Mouse (Mus musculus) stomach, adult 2 months (tissue): ENCODE measurements around the gene Mapk8ip1. TPM values are rescaled to one million over a fixed set of nuclear protein-coding genes. Genes with fewer than 3 reads are reported as not detected.

ENCODE experiments used
- polyA plus RNA-seq: library from polyadenylated mRNA; depleted of rRNA; stranded (reverse); fragments of >200 nt; gene quantifications from 2 replicates; pipeline ENCODE4 v1.2.3, GENCODE M21; 2012; rRNA removed

The Mapk8ip1 gene
- polyA plus RNA-seq, result 9.8 and 13.1 TPM in 2 replicates

DNA sequence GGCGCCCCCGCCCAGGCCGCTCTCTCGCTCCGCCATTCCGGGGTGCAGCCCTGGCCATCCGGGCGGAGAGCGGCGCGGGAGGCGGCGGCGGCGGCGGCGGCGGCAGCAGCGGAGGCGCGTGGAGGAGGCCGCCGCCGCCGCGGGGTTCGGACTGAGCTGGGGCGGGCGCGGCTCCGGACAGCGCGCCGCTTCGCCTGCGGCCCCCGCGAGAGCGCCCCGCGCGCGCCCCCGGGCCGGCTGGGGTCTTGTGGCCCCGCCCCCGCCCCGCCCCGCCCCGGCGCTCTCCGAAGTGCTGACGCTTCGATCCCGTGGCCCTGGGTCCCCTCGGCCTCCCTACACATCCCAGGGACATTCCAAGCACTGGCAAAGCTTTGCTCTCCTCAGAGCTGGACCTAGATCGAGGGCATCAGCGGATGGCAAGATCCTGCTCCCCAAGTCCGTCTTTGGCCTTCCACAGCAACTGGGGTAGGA lies at the start of gene Mapk8ip1:
TSS of gene Mapk8ip1 (minus strand) at position 173 of the 471 bp plus-strand sequence.

DNA sequence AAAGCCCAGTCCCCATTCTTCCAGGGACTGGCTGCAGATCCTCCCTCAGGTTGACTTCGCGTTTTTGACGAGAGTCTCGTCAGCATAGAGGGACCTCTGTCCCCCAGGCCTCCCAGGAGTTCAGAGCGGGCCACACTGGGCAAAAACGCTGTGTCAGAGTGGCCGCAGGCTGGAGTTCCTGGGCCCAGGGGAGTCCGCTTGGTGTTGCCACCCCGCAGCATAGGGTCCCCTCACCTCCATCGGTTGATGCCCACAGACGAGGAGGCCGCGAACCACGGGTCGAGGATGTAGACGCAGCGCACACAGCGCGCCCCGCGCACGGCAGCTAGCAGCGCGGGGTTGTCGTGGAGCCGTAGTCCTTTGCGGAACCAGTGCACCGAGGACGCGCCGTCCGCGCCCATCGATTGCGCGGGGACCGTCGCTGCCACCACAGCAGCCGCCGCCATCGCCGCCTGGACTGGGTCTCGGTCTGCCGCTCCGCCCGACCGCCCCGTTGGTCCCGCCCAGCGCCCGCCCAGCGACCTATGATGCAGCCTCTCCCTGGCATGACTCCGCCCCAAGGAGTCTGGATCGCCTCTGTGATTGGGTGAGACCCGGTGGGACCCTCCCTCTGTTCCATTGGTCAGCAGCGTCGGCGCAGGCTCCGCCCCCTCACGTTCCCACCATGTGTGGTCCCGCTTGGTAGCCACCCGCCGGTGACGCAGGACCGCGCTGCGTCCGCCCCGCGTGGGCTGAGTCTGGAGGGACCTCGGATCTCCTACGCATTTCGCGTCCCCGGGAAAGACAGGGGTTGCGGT lies 32.7 kb upstream of the Mapk8ip1 start, which contains the start of gene Cry2:
TSS of gene Cry2 (minus strand) at position 466 of the 797 bp plus-strand sequence.

DNA sequence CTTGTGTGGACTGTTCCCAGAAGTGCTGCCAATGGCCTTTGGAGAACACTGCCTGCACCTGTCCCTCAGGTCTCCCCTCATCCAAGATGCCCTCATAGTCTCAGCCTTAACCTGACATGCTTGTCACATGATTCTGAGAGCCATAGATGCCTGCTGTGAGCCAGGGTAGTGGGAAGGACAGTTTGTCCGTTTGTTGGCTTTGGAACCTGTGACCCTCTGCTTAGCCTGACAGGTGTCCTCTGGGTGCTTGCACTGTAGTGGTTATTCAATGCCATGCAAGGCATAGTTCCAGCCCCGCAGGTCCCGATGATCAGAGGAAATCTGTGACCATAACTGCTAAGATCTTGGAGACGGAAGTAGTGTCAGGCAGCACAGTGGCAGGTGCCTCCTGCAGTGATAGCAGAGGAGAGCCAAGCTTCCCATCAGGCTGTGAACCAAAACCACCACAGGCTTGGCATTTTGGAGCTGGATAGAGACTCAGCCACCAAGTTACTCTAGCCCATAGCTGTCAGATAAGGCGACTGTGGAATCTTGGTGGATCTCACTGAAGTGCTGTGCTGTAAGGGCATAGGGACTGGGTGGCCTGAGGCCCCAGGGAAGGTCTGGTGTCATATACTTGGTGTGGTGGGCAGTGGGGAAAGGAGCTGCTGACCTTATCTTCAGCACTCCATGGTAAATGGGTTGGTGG lies 19.0 kb downstream of the Mapk8ip1 start, which contains the start of gene 1700029I15Rik:
TSS of gene 1700029I15Rik (plus strand) at position 638 of the 688 bp plus-strand sequence.

GRCm38 (mm10) chr2:92374514-92374913 lies 26.5 kb downstream of the Mapk8ip1 start, which contains the start of the genes Pex16 and Large2:
Pex16 (plus strand) TSS chr2:92374676.
Large2 (minus strand) TSS chr2:92374869.

Other genes starting within 250 kb of the Mapk8ip1 start
- gene Pex16, start 26.6 kb downstream of the Mapk8ip1 start, polyA plus RNA-seq, result 28.4 and 37.6 TPM in 2 replicates
- 18.8 and 24.3 TPM in 2 replicates for gene Large2, start 26.4 kb downstream of the Mapk8ip1 start, polyA plus RNA-seq
- gene 1700029I15Rik, start 18.7 kb downstream of the Mapk8ip1 start, polyA plus RNA-seq, result 1.9 and 4.2 TPM in 2 replicates
- gene Cry2, start 32.8 kb upstream of the Mapk8ip1 start, polyA plus RNA-seq, result 5.8 and 6.1 TPM in 2 replicates
- 101 and 119 TPM in 2 replicates for gene Slc35c1, start 59.3 kb upstream of the Mapk8ip1 start, polyA plus RNA-seq
- gene Chst1, start 198.4 kb upstream of the Mapk8ip1 start, polyA plus RNA-seq, result 3.6 and 5.4 TPM in 2 replicates